7 mouse cellular contexts compared by ENCODE assay signal in genomic region chr10:109011226-109012165, GRCm38 (mm10). TPM values are rescaled to one million over a fixed set of nuclear protein-coding genes. Genes with fewer than 3 reads are reported as not detected.
DNase-seq lines count a peak whose midpoint lies in the region; ATAC-seq and TF ChIP-seq lines count a peak whose summit lies in the region.

No protein-coding gene starts in this region.

- no peak for TF ChIP-seq CTCF in embryonic fibroblast, embryonic 13.5 days (IDR thresholded peaks at IDR 0.05; ENCODE audit: borderline replicate concordance, insufficient read depth, low read length)
- TF ChIP-seq CTCF in left cerebral cortex, adult 2 months (IDR thresholded peaks at IDR 0.05): no peak; the same call in 1 of the 2 replicates

- H3K27ac ChIP-seq in embryonic fibroblast, embryonic 13.5 days (ENCODE audit: insufficient read depth, low read length): no peak overlapping the region
- H3K27ac ChIP-seq in hindbrain, embryonic 11.5 days (ENCODE audit: low read depth, low read length): no peak overlapping the region
- peak overlapping the region; percentile 81 for H3K27ac ChIP-seq in left cerebral cortex, adult 2 months
- peak overlapping the region; percentile 94 for H3K27ac ChIP-seq in midbrain, embryonic 16.5 days (ENCODE audit: low read length)

- no peaks in the 10 kb centered on the region for H3K27me3 ChIP-seq in hindbrain, embryonic 11.5 days (ENCODE audit: control insufficient read depth, insufficient read depth, low read length)
- no peaks in the 10 kb centered on the region for H3K27me3 ChIP-seq in midbrain, embryonic 16.5 days (ENCODE audit: control insufficient read depth, insufficient read depth, low read depth, low read length)

- ATAC-seq in hindbrain, embryonic 11.5 days (ENCODE audit: low FRiP score): peak; percentile 67
- ATAC-seq in midbrain, embryonic 16.5 days: peak; percentile 74

- H3K4me3 ChIP-seq in embryonic fibroblast, embryonic 13.5 days (ENCODE audit: insufficient read depth, low read length): peak overlapping the region; percentile 52
- peak overlapping the region; percentile 74 for H3K4me3 ChIP-seq in hindbrain, embryonic 11.5 days (ENCODE audit: low read depth, low read length)
- peak overlapping the region; percentile 81 for H3K4me3 ChIP-seq in left cerebral cortex, adult 2 months
- H3K4me3 ChIP-seq in midbrain, embryonic 16.5 days (ENCODE audit: low read depth, low read length): peak overlapping the region; percentile 65

- H3K9ac ChIP-seq in hindbrain, embryonic 11.5 days (ENCODE audit: low read depth, low read length): peak overlapping the region; percentile 15
- H3K9ac ChIP-seq in midbrain, embryonic 16.5 days (ENCODE audit: low read depth, low read length): peak overlapping the region; percentile 52

- intact Hi-C loops in left cerebral cortex, adult 2 months (cut with DNase I): loop anchor here (2.0 to 5.0 kb wide), 3 partner anchors 106 to 486 kb away; no protein-coding TSS in a partner anchor

- no peaks in the 10 kb centered on the region for H3K4me1 ChIP-seq in embryonic fibroblast, embryonic 13.5 days (ENCODE audit: control insufficient read depth, insufficient read depth, low read length)
- H3K4me1 ChIP-seq in hindbrain, embryonic 11.5 days (replicated peaks; ENCODE audit: control insufficient read depth, insufficient read depth, low read length): no peaks in the 10 kb centered on the region
- H3K4me1 ChIP-seq in midbrain, embryonic 16.5 days (ENCODE audit: control insufficient read depth, insufficient read depth, low read length): peaks cover 18% of the 10 kb centered on the region

- no peak for TF ChIP-seq POLR2A in embryonic fibroblast, embryonic 13.5 days (IDR thresholded peaks at IDR 0.05; ENCODE audit: low read depth, low read length)

- WGBS in hindbrain, embryonic 11.5 days: 1% methylated on average over 28 of the region's 29 CpGs
- WGBS in midbrain, embryonic 16.5 days: 1% methylated on average over 28 of the region's 29 CpGs

- DNase-seq in MN1 (ENCODE audit: low spot score): peak; percentile 92
- peak; percentile 26 for DNase-seq in adrenal gland, postnatal 25 days
- peak; percentile 64 for DNase-seq in hindbrain, embryonic 11.5 days (ENCODE audit: low spot score)
- peak; percentile 50 to 69 for DNase-seq in left cerebral cortex, adult 2 months (ENCODE audit: extremely low spot score in 1 of 2, low spot score in 2 of 2)
- peak; percentile 17 for DNase-seq in yolk sac, embryonic 10.5 days (ENCODE audit: low spot score)

- peak overlapping the region; percentile 96 for H3K4me2 ChIP-seq in hindbrain, embryonic 11.5 days (replicated peaks; ENCODE audit: low read depth, low read length)
- H3K4me2 ChIP-seq in midbrain, embryonic 16.5 days (ENCODE audit: low read length): peak overlapping the region; percentile 72

- H3K9me3 ChIP-seq in hindbrain, embryonic 11.5 days (ENCODE audit: control insufficient read depth, low read length): no peaks in the 10 kb centered on the region
- no peaks in the 10 kb centered on the region for H3K9me3 ChIP-seq in midbrain, embryonic 16.5 days (replicated peaks; ENCODE audit: control insufficient read depth, low read length, poor library complexity, severe bottlenecking)

- H3K36me3 ChIP-seq in hindbrain, embryonic 11.5 days (ENCODE audit: control insufficient read depth, insufficient read depth, low read length): no peaks in the 10 kb centered on the region
- no peaks in the 10 kb centered on the region for H3K36me3 ChIP-seq in midbrain, embryonic 16.5 days (ENCODE audit: control insufficient read depth, insufficient read depth, low read length)

RNA-seq across cellular contexts. Expression of gene Syt1, which starts 0.7 kb away (rescaled TPM):
- total RNA-seq in adrenal gland, postnatal 25 days (2021): 8.8 and 12.4 TPM in 2 replicates
- polyA plus RNA-seq in embryonic fibroblast, embryonic 13.5 days (2011; ENCODE audit: insufficient read length, low read depth, missing spikeins): 0.27 and 0.47 TPM in 2 replicates
- polyA plus RNA-seq in hindbrain, embryonic 11.5 days (2014; fragmentation: Nextera tagmentation; extraction: Ambion mirVana): 25.5 and 28.3 TPM in 2 replicates
- 1,000 to 10,000 TPM; 1,179 to 1,188 TPM for total RNA-seq in left cerebral cortex, adult 2 months (2021)
- polyA plus RNA-seq in midbrain, embryonic 16.5 days (2015; fragmentation: Nextera tagmentation; extraction: Ambion mirVana): 140 and 146 TPM in 2 replicates

Comparison
In these comparisons a context has a peak if more than half of its experiments do, and no peak if none do; other contexts are left out.
1. DNase-seq: peak in every context shown above with its lines; median percentile 92 in MN1; 64 in hindbrain, embryonic 11.5 days; 60 in left cerebral cortex, adult 2 months; 26 in adrenal gland, postnatal 25 days; 17 in yolk sac, embryonic 10.5 days.
2. H3K27ac ChIP-seq: peak in left cerebral cortex, adult 2 months (single experiment) and midbrain, embryonic 16.5 days (single experiment); none in embryonic fibroblast, embryonic 13.5 days (single experiment) and hindbrain, embryonic 11.5 days (single experiment).
3. RNA of gene Syt1, which starts 0.7 kb away (polyA plus RNA-seq): 140 to 146 TPM in midbrain, embryonic 16.5 days and 25.5 to 28.3 TPM in hindbrain, embryonic 11.5 days; 0.27 to 0.47 TPM in embryonic fibroblast, embryonic 13.5 days; every median in the first group is over 10 times any median in the second.
4. Peak in every context shown above with its lines, with median percentiles within 50 percentile points of each other: H3K4me3 ChIP-seq.